Mouse (Mus musculus): ENCODE measurements around the gene Ankrd33. TPM values are rescaled to one million over a fixed set of nuclear protein-coding genes. Genes with fewer than 3 reads are reported as not detected.

Ankrd33 gene
- polyA plus RNA-seq, 1 experiment from 2014 or later = not detected

- ATAC-seq = peak; percentile 45
- ChIA-PET POLR2A (interaction anchor here (0.9 to 1.3 kb wide), 3 partner anchors 12 to 31 kb away, joined by 3 to 4 read pairs (median 3); no protein-coding TSS in a partner anchor), CTCF (interaction anchor here (1.0 to 2.5 kb wide), 4 partner anchors 16 to 31 kb away, joined by 3 to 8 read pairs (median 3); no protein-coding TSS in a partner anchor)
- H3K27me3 ChIP-seq = no peaks in the 10 kb centered on the region
- no peak for DNase-seq (ENCODE audit: low read depth, low spot score)
- TF ChIP-seq CTCF (IDR thresholded peaks at IDR 0.05) = no peak
- in situ Hi-C loops (cut with MboI; ENCODE audit: low pct_unique_long_range_greater_than_20kb) = no loop called here
Observed at GRCm38 (mm10) chr15:101163854-101164253, 48.3 kb downstream of the Ankrd33 start.

GRCm38 (mm10) chr15:101164291-101164690, 48.7 kb downstream of the Ankrd33 start:
- no peak for TF ChIP-seq CTCF (IDR thresholded peaks at IDR 0.05)
- POLR2A ChIA-PET = interaction anchor here (1.0 to 1.3 kb wide), 2 partner anchors 16 to 31 kb away, joined by 3 read pairs; no protein-coding TSS in a partner anchor
- ATAC-seq (no peak), DNase-seq (ENCODE audit: low read depth, low spot score) (no peak)
- in situ Hi-C loops (cut with MboI; ENCODE audit: low pct_unique_long_range_greater_than_20kb) = no loop called here
- H3K27me3 ChIP-seq = no peaks in the 10 kb centered on the region
- CTCF ChIA-PET = interaction anchor here (1.2 to 2.5 kb wide), 3 partner anchors 16 to 31 kb away, joined by 3 to 8 read pairs (median 3); no protein-coding TSS in a partner anchor

GRCm38 (mm10) chr15:101165658-101166437, 50.3 kb downstream of the Ankrd33 start:
- in situ Hi-C loops (cut with MboI; ENCODE audit: low pct_unique_long_range_greater_than_20kb) = no loop called here
- ChIA-PET CTCF (no interaction called here), POLR2A (interaction anchor here (0.6 kb wide), 1 partner anchor 205 kb away, joined by 3 read pairs; no protein-coding TSS in a partner anchor)
- no peak for TF ChIP-seq CTCF (IDR thresholded peaks at IDR 0.05)
- no peaks in the 10 kb centered on the region for H3K27me3 ChIP-seq
- no peak for ATAC-seq
- DNase-seq (ENCODE audit: low read depth, low spot score) = no peak

- ChIA-PET POLR2A (no interaction called here), CTCF (no interaction called here)
- TF ChIP-seq CTCF (IDR thresholded peaks at IDR 0.05) = no peak
- in situ Hi-C loops (cut with MboI; ENCODE audit: low pct_unique_long_range_greater_than_20kb) = no loop called here
- no peak for ATAC-seq
- H3K27me3 ChIP-seq = no peaks in the 10 kb centered on the region
- no peak for DNase-seq (ENCODE audit: low read depth, low spot score)
Observed at GRCm38 (mm10) chr15:101167553-101167952, 52.0 kb downstream of the Ankrd33 start.

Other genes starting within 250 kb of the Ankrd33 start
- gene Scn8a, start 245.9 kb upstream of the Ankrd33 start, polyA plus RNA-seq (2021) = 13.2 TPM
- 0.08 TPM for gene Gm47841, start 68.4 kb upstream of the Ankrd33 start, polyA plus RNA-seq (2021)
- 5.7 TPM for gene Fignl2, start 37.2 kb upstream of the Ankrd33 start, polyA plus RNA-seq (2021)
- not detected for gene Acvrl1, start 12.8 kb downstream of the Ankrd33 start, polyA plus RNA-seq (2021)
- 31.1 TPM for gene Acvr1b, start 58.3 kb downstream of the Ankrd33 start, polyA plus RNA-seq (2021)
- 6.8 TPM for gene Grasp, start 108.4 kb downstream of the Ankrd33 start, polyA plus RNA-seq (2021)
- gene Nr4a1, start 138.5 kb downstream of the Ankrd33 start, polyA plus RNA-seq (2021) = 2.2 TPM
- gene Atg101, start 168.5 kb downstream of the Ankrd33 start, polyA plus RNA-seq (2021) = 48.6 TPM
- gene 6030408B16Rik, start 177.5 kb downstream of the Ankrd33 start, polyA plus RNA-seq (2021) = not detected